Mouse (Mus musculus) heart, adult 8-10 months (tissue): ENCODE measurements around the gene Limch1. TPM values are rescaled to one million over a fixed set of nuclear protein-coding genes. Genes with fewer than 3 reads are reported as not detected.
A peak's percentile ranks its signal among the peaks of the same experiment; 100 is the strongest.

Experiments
- DNase-seq: peaks from one replicate; pipeline ENCODE4 v3.0.0; 2022; ENCODE audit warnings: low spot score
- total RNA-seq, 4 experiments: library from RNA; stranded (reverse); gene quantifications; 2 replicates each; pipeline ENCODE4 v1.2.4; 2022

Gene Limch1
- total RNA-seq, 4 experiments from 2014 or later, result 278 to 326 (median 303) TPM

DNA sequence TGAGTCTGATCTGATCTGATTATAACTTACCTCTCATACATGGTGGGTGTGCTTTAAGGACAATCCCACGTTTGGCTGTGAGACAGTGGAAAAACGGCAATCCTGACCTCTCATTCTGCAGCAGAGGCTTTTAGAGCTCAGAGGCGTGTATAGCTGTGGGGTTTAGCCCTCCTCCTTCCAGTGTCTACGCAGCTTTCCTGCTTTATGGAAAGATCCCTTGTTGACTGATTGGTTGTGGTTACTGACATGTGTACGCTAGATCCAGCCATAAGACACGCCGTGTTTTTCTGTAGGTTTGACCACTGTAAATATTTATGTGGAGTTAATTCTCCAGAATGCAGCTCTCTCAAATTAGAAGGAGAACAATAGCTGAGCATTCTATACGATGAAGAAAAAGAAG, 81.2 kb downstream of the Limch1 start:
- DNase-seq, result no peak

DNA sequence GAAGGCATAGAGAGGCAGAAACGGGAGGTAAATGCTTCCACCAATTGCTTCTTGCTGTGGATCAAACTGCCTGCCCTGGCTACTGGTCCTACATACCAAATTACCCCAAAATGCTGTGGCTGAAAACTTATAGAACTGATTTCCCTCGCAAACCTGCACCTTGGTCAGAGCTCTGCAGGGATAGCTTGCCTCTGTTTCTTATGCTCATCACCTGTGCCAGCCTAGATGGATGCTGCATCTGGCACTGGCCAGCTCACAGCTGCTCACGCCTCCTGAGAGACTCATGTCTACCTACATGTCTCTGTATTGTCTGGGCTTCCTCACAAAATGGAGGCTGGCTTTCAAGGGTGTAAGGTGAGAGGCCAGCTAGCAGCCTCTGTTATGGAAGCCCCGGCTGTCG, 83.9 kb downstream of the Limch1 start:
- DNase-seq, result no peak

GRCm38 (mm10) chr5:66830206-66830605, 84.6 kb downstream of the Limch1 start:
- DNase-seq, result no peak

DNA sequence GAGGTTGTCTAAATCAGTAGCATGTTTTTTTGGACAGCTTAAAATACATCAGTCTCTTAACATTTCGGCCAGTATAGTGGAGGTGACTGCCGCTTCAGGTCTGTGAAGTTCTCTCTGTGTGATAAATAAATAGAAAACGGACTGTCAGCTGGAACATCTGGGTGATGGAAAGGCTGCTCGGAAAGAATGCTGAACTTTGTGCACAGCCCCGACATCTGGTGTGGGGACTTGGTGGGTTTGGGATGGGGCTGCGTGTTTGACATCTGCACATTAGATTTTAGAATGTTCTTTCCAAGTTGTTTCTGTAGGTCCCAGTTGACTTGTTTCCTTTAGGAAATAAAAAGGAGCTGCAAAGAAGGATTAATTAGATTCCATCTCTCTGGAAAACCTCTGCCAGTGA, 89.1 kb downstream of the Limch1 start:
- DNase-seq, result no peak

GRCm38 (mm10) chr5:66836892-66837291, 91.3 kb downstream of the Limch1 start:
- DNase-seq, result no peak

- peak; percentile 33 for DNase-seq
Measured at GRCm38 (mm10) chr5:66841971-66842370, 96.3 kb downstream of the Limch1 start.

- DNase-seq, result peak; percentile 26
Measured at GRCm38 (mm10) chr5:66842776-66843175, 97.1 kb downstream of the Limch1 start.

- DNase-seq, result no peak
Measured at GRCm38 (mm10) chr5:66848136-66848535, 102.5 kb downstream of the Limch1 start.

- DNase-seq, result no peak
Measured at GRCm38 (mm10) chr5:66849148-66849547, 103.5 kb downstream of the Limch1 start.

GRCm38 (mm10) chr5:66850721-66851251, 105.2 kb downstream of the Limch1 start:
- DNase-seq, result no peak

DNA sequence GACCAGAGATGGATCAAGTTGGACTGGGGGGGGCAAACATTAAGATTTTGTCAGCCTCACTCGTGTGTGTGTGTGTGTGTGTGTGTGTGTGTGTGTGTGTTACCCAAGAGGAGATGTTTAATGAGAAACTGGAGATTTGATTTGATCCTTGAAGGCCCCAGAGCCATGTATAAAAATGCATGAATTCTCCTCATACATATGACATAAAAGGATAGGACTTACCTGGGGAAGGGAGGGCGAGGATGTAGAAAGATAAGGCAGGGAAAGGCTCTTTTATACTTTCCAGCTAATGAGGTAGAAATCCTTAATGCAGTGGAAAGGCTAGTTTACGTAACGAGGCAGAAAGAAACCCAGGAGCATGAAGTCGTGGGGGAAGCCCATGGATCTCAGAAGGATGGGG, 106.1 kb downstream of the Limch1 start:
- no peak for DNase-seq

GRCm38 (mm10) chr5:66854263-66854662, 108.6 kb downstream of the Limch1 start:
- no peak for DNase-seq

DNA sequence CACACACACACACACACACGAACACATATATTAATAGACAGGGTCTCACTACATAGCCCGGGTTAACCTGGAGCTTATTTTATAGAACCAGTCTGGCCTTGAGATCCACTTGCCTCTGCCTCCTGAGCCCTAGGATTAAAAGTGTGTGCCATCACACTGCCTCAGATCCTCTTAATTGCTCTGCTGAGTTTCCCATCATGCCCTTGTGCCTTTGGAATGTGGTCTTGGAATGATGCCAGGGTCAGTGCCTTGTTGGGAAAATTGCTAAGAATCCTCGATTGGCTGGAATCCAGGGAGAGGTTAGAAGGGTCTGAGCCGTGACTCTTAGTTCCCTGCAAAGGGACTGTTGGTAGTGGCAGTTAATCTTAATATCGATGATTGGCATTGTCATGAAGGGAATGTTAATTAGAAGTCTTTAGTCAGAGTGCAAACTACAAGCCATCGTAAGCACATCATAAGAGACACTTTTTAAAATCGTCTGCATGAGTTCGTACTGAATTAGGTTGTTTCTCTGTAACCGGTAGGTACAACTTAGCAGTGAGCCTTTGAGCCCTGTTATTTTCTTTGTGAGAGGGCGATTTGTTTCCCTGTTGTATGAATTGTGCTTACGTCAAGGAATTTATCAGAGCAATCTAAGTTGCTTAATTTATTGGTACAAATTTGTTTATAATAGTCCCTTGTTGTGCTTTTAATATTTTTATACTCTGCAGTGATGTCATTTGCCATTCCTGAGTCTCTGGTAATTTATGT, 109.9 kb downstream of the Limch1 start:
- no peak for DNase-seq

GRCm38 (mm10) chr5:66859506-66859905, 113.9 kb downstream of the Limch1 start:
- no peak for DNase-seq

DNA sequence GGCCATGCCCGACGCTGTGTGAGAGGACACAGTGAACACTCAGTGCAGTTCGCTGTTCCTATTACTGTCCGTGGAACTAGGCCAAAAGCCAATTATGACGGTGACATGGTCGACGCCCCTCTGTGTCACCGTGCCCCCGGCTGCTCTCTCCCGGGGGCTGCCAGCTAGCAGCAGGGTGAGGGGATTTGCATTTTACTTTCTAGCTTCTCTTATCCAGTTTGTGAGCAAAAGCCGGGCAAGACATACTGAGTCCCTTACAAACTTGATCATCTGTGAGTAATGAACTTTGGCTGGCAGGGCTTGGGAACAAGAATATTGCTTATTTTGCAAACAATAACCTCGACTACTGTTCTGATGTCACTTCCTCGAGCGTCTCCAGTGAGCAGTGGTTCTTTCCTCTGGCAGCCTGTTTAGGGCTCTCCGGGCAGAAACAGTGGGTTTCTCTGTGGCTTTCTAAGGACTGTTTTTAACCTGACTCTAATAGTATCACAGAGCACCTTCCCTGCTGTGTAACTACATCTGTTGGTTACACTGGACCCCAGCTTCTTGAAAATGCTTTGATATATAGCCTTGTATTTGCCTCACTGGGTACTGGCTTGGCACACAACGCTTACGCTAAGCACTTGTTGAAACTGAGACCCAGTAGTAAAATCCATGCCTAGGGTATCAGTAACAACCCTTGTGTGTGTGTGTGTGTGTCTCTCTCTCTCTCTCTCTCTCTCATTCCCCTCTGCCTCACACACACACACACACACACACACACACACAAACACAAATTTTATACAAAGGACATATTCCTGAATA, 115.8 kb downstream of the Limch1 start:
- DNase-seq, result peak; percentile 32

GRCm38 (mm10) chr5:66862151-66862550, 116.5 kb downstream of the Limch1 start:
- DNase-seq, result no peak

DNA sequence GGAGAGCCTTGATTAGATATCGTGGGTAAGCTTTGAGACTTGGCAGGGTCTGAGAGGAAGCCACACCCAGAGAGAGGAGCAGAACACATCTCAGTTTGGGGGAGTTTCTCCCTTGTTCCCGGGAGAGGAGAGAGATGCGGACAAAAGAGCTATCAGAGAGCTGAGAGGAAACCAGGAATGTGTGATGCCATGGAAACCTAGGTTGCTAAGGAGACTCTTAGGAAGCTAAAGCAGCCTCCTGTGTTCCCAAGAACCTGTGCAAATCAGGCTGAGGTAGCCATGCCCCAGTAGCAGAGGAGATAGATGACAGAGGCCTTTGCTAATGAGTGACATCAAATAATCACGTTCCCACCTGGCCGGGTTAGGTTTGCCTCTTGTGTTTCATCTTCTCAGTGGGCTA, 119.6 kb downstream of the Limch1 start:
- DNase-seq, result no peak

DNA sequence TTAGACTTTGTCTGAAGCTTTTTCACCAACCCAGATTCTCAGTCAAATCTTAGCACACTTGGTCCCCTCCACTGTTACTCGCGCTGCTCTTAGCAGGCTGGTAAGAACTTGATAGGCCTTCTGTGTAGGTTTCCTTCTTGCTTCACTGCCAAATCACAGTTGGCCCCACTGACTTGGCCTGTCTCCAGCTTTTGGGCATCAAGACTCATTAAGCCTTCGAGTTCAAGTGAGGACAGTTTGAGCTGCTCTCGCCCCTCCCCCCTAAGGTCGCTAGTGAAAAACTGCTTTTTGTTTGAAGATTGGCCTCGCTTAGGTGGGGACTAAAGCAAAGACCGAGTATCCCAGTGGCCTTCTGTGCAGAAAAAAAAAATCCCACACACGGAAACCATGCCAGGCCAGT, 120.4 kb downstream of the Limch1 start:
- no peak for DNase-seq

DNA sequence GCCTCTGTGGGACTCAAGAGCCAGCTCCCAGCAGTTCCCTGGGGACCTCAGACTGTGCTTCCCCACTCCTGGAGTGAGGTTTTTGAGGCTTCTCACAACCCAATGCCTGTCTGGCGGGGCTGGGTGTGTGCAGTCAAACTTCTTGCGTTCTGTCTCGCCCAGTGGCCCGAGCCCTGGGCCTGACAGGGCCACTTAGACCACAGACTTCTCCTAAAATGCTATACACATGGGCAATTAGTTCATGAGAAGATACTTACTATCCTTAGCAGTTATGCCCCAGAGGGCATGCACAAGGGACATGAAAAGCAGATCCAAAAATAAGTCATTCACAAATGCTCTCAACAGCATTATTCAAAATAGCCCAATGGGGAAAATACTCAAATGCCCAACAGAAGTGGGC, 123.9 kb downstream of the Limch1 start:
- DNase-seq, result no peak

GRCm38 (mm10) chr5:66871521-66872050, 126.0 kb downstream of the Limch1 start:
- no peak for DNase-seq

DNA sequence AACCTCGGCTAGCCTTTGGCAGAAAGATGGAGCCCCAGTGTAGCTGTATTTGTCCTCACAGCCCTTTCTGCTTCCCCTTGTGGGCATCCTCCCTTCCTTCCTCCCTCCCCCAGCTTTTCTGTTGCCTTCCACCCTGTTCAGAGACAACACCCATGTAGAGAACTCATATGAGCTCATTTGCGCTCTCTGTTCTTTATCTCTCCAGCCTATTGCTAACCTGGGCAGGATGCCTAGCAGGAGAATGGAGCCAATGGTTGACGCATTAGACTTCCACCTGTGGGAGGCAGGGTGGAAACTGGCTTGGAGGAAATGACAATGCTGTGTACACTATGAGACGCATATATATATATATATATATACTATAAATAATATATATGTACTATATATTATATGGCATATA, 126.4 kb downstream of the Limch1 start:
- peak; percentile 76 for DNase-seq

- DNase-seq, result no peak
Measured at GRCm38 (mm10) chr5:66872681-66873080, 127.1 kb downstream of the Limch1 start.
